Mouse (Mus musculus): ENCODE results near the gene 1700016H13Rik. TPM values are rescaled to one million over a fixed set of nuclear protein-coding genes. Genes with fewer than 3 reads are reported as not detected.
A peak's percentile ranks its signal among the peaks of the same experiment; 100 is the strongest.

Gene 1700016H13Rik
- polyA plus RNA-seq, 1 experiment from 2014 or later: 0.41 TPM

- H3K4me3 ChIP-seq (replicated peaks; ENCODE audit: low read length): peak overlapping the region; percentile 48
- no peaks in the 10 kb centered on the region for H3K9me3 ChIP-seq (ENCODE audit: control insufficient read depth, low read length)
- peaks cover 26% of the 10 kb centered on the region for H3K27me3 ChIP-seq (ENCODE audit: control insufficient read depth, insufficient read depth, low read length)
- under 1% methylated on average over 28 of the region's 28 CpGs for WGBS
- peak overlapping the region; percentile 84 for H3K4me2 ChIP-seq (replicated peaks)
- no peak overlapping the region for H3K27ac ChIP-seq
- ATAC-seq (ENCODE audit: low FRiP score) (no peak), DNase-seq (ENCODE audit: low spot score) (no peak)
- H3K9ac ChIP-seq: no peak overlapping the region
- H3K36me3 ChIP-seq (replicated peaks; ENCODE audit: control insufficient read depth, insufficient read depth): no peaks in the 10 kb centered on the region
- H3K4me1 ChIP-seq (replicated peaks; ENCODE audit: control insufficient read depth, insufficient read depth, low read length): peaks cover 6% of the 10 kb centered on the region; the same call in 1 of the 2 replicates
These were observed 37.3 kb upstream of the 1700016H13Rik start for GRCm38 (mm10) chr5:103693041-103693641.

GRCm38 (mm10) chr5:103692531-103693040 lies 36.8 kb upstream of the 1700016H13Rik start:
- Histone ChIP-seq H3K27me3 (ENCODE audit: control insufficient read depth, insufficient read depth, low read length) (peaks cover 26% of the 10 kb centered on the region), H3K9me3 (ENCODE audit: control insufficient read depth, low read length) (no peaks in the 10 kb centered on the region), H3K36me3 (replicated peaks; ENCODE audit: control insufficient read depth, insufficient read depth) (no peaks in the 10 kb centered on the region), H3K4me1 (replicated peaks; ENCODE audit: control insufficient read depth, insufficient read depth, low read length) (peaks cover 6% of the 10 kb centered on the region; the same call in 1 of the 2 replicates), H3K9ac (peak overlapping the region; percentile 54), H3K4me3 (replicated peaks; ENCODE audit: low read length) (peak overlapping the region; percentile 48), H3K4me2 (replicated peaks) (peak overlapping the region; percentile 84), H3K27ac (no peak overlapping the region)
- WGBS: under 1% methylated on average over 34 of the region's 34 CpGs
- DNase-seq (ENCODE audit: low spot score): no peak
- no peak for ATAC-seq (ENCODE audit: low FRiP score)

- no peaks in the 10 kb centered on the region for H3K36me3 ChIP-seq (replicated peaks; ENCODE audit: control insufficient read depth, insufficient read depth)
- H3K9ac ChIP-seq: peak within 1 kb of the TSS; percentile 54
- WGBS: 5% methylated on average over 45 of the region's 50 CpGs
- H3K27ac ChIP-seq: no peak within 1 kb of the TSS
- H3K4me3 ChIP-seq (replicated peaks; ENCODE audit: low read length): peak within 1 kb of the TSS; percentile 48
- peak within 1 kb of the TSS; percentile 84 for H3K4me2 ChIP-seq (replicated peaks)
- H3K4me1 ChIP-seq (replicated peaks; ENCODE audit: control insufficient read depth, insufficient read depth, low read length): peaks cover 6% of the 10 kb centered on the region; the same call in 1 of the 2 replicates
- DNase-seq (ENCODE audit: low spot score) (peak; percentile 61), ATAC-seq (ENCODE audit: low FRiP score) (peak; percentile 86)
- no peaks in the 10 kb centered on the region for H3K9me3 ChIP-seq (ENCODE audit: control insufficient read depth, low read length)
- H3K27me3 ChIP-seq (ENCODE audit: control insufficient read depth, insufficient read depth, low read length): peaks cover 26% of the 10 kb centered on the region
These were observed 36.1 kb upstream of the 1700016H13Rik start, which contains the start of gene Aff1 for GRCm38 (mm10) chr5:103691624-103692530. TSS of gene Aff1 (plus strand) at chr5:103692374.

- no peak overlapping the region for H3K9ac ChIP-seq
- no peak for DNase-seq (ENCODE audit: low spot score)
- no peaks in the 10 kb centered on the region for H3K36me3 ChIP-seq (replicated peaks; ENCODE audit: control insufficient read depth, insufficient read depth)
- ATAC-seq (ENCODE audit: low FRiP score): no peak
- H3K27ac ChIP-seq: no peak overlapping the region
- no peaks in the 10 kb centered on the region for H3K9me3 ChIP-seq (ENCODE audit: control insufficient read depth, low read length)
- H3K4me3 ChIP-seq (replicated peaks; ENCODE audit: low read length): no peak overlapping the region
- H3K4me2 ChIP-seq (replicated peaks): peak overlapping the region; percentile 84; the same call in 1 of the 2 replicates
- peaks cover 6% of the 10 kb centered on the region; the same call in 1 of the 2 replicates for H3K4me1 ChIP-seq (replicated peaks; ENCODE audit: control insufficient read depth, insufficient read depth, low read length)
- H3K27me3 ChIP-seq (ENCODE audit: control insufficient read depth, insufficient read depth, low read length): peaks cover 26% of the 10 kb centered on the region
These were observed 35.4 kb upstream of the 1700016H13Rik start for GRCm38 (mm10) chr5:103691171-103691570.

- no peak overlapping the region for H3K4me2 ChIP-seq (replicated peaks)
- no peaks in the 10 kb centered on the region for H3K36me3 ChIP-seq (replicated peaks; ENCODE audit: control insufficient read depth, insufficient read depth)
- ATAC-seq (ENCODE audit: low FRiP score): no peak
- no peak overlapping the region for H3K4me3 ChIP-seq (replicated peaks; ENCODE audit: low read length)
- peaks cover 6% of the 10 kb centered on the region; the same call in 1 of the 2 replicates for H3K4me1 ChIP-seq (replicated peaks; ENCODE audit: control insufficient read depth, insufficient read depth, low read length)
- 88% methylated on average over 8 of the region's 8 CpGs for WGBS
- DNase-seq (ENCODE audit: low spot score): no peak
- H3K9ac ChIP-seq: no peak overlapping the region
- peaks cover 26% of the 10 kb centered on the region for H3K27me3 ChIP-seq (ENCODE audit: control insufficient read depth, insufficient read depth, low read length)
- no peak overlapping the region for H3K27ac ChIP-seq
- no peaks in the 10 kb centered on the region for H3K9me3 ChIP-seq (ENCODE audit: control insufficient read depth, low read length)
These were observed 34.4 kb upstream of the 1700016H13Rik start for GRCm38 (mm10) chr5:103690190-103690589.

GRCm38 (mm10) chr5:103689645-103690044 lies 33.8 kb upstream of the 1700016H13Rik start:
- Histone ChIP-seq H3K4me2 (replicated peaks) (no peak overlapping the region), H3K36me3 (replicated peaks; ENCODE audit: control insufficient read depth, insufficient read depth) (no peaks in the 10 kb centered on the region), H3K27ac (no peak overlapping the region), H3K27me3 (ENCODE audit: control insufficient read depth, insufficient read depth, low read length) (peaks cover 26% of the 10 kb centered on the region), H3K4me3 (replicated peaks; ENCODE audit: low read length) (no peak overlapping the region), H3K4me1 (replicated peaks; ENCODE audit: control insufficient read depth, insufficient read depth, low read length) (peaks cover 6% of the 10 kb centered on the region; the same call in 1 of the 2 replicates), H3K9me3 (ENCODE audit: control insufficient read depth, low read length) (no peaks in the 10 kb centered on the region), H3K9ac (no peak overlapping the region)
- ATAC-seq (ENCODE audit: low FRiP score): no peak
- DNase-seq (ENCODE audit: low spot score): no peak
- 86% methylated on average over 5 of the region's 5 CpGs for WGBS

- H3K4me2 ChIP-seq (replicated peaks): no peak overlapping the region
- no peak overlapping the region for H3K4me3 ChIP-seq (replicated peaks; ENCODE audit: low read length)
- no peaks in the 10 kb centered on the region for H3K9me3 ChIP-seq (ENCODE audit: control insufficient read depth, low read length)
- ATAC-seq (ENCODE audit: low FRiP score) (no peak), DNase-seq (ENCODE audit: low spot score) (no peak)
- no peaks in the 10 kb centered on the region for H3K36me3 ChIP-seq (replicated peaks; ENCODE audit: control insufficient read depth, insufficient read depth)
- no peak overlapping the region for H3K9ac ChIP-seq
- H3K27me3 ChIP-seq (ENCODE audit: control insufficient read depth, insufficient read depth, low read length): no peaks in the 10 kb centered on the region
- no peak overlapping the region for H3K27ac ChIP-seq
- H3K4me1 ChIP-seq (replicated peaks; ENCODE audit: control insufficient read depth, insufficient read depth, low read length): no peaks in the 10 kb centered on the region
- WGBS: 76% methylated on average over 3 of the region's 3 CpGs
These were observed 26.0 kb upstream of the 1700016H13Rik start for GRCm38 (mm10) chr5:103681824-103682223.

- H3K27me3 ChIP-seq (ENCODE audit: control insufficient read depth, insufficient read depth, low read length): no peaks in the 10 kb centered on the region
- 39% methylated on average over 4 of the region's 4 CpGs for WGBS
- peak; percentile 68 for DNase-seq (ENCODE audit: low spot score)
These were observed 24.6 kb upstream of the 1700016H13Rik start for GRCm38 (mm10) chr5:103680381-103680780.

GRCm38 (mm10) chr5:103678974-103679373 lies 23.2 kb upstream of the 1700016H13Rik start:
- H3K4me1 ChIP-seq (replicated peaks; ENCODE audit: control insufficient read depth, insufficient read depth, low read length): no peaks in the 10 kb centered on the region
- H3K9ac ChIP-seq: no peak overlapping the region
- no peaks in the 10 kb centered on the region for H3K27me3 ChIP-seq (ENCODE audit: control insufficient read depth, insufficient read depth, low read length)
- no peak overlapping the region for H3K4me2 ChIP-seq (replicated peaks)
- H3K36me3 ChIP-seq (replicated peaks; ENCODE audit: control insufficient read depth, insufficient read depth): no peaks in the 10 kb centered on the region
- no peaks in the 10 kb centered on the region for H3K9me3 ChIP-seq (ENCODE audit: control insufficient read depth, low read length)
- DNase-seq (ENCODE audit: low spot score): no peak
- no peak for ATAC-seq (ENCODE audit: low FRiP score)
- no peak overlapping the region for H3K27ac ChIP-seq
- 96% methylated on average over 5 of the region's 5 CpGs for WGBS
- H3K4me3 ChIP-seq (replicated peaks; ENCODE audit: low read length): no peak overlapping the region

More at GRCm38 (mm10) chr5:103680381-103680780, 24.6 kb upstream of the 1700016H13Rik start:
- no peak overlapping the region for H3K9ac ChIP-seq
- H3K4me2 ChIP-seq (replicated peaks): no peak overlapping the region
- H3K4me1 ChIP-seq (replicated peaks; ENCODE audit: control insufficient read depth, insufficient read depth, low read length): no peaks in the 10 kb centered on the region
- no peaks in the 10 kb centered on the region for H3K36me3 ChIP-seq (replicated peaks; ENCODE audit: control insufficient read depth, insufficient read depth)
- H3K27ac ChIP-seq: no peak overlapping the region
- H3K9me3 ChIP-seq (ENCODE audit: control insufficient read depth, low read length): no peaks in the 10 kb centered on the region
- H3K4me3 ChIP-seq (replicated peaks; ENCODE audit: low read length): no peak overlapping the region
- ATAC-seq (ENCODE audit: low FRiP score): no peak

All from hindbrain, embryonic 14.5 days (tissue).